Mouse (Mus musculus) olfactory bulb, adult 2 months (tissue): ENCODE data around the gene Minpp1.

Source experiments
- CTCF ChIP-seq: fragments of 200-500 bp; IDR thresholded peaks from 2 replicates; pipeline ENCODE4 v1.5.1; 2012; ENCODE audit warnings: low read depth, mild to moderate bottlenecking, low read length, moderate library complexity; ENCODE audit not compliant: insufficient read depth
- POLR2A ChIP-seq: fragments of 200-500 bp; IDR thresholded peaks from 2 replicates; pipeline ENCODE4 v1.6.1; 2012; ENCODE audit warnings: mild to moderate bottlenecking, low read depth, low read length, moderate library complexity; ENCODE audit not compliant: insufficient read depth

GRCm38 (mm10) chr19:32484941-32485660 is 468 bp upstream of the Minpp1 start:
- no peak for TF ChIP-seq POLR2A
- no peak for TF ChIP-seq CTCF
